Mouse (Mus musculus): ENCODE results near the gene Nrros.

GRCm38 (mm10) chr16:32200256-32201003 lies 35.0 kb upstream of the Nrros start:
- TF ChIP-seq CTCF (IDR thresholded peaks at IDR 0.05; ENCODE audit: control insufficient read depth, insufficient read depth, low read length) (no peak), POLR2A (IDR thresholded peaks at IDR 0.05; ENCODE audit: borderline replicate concordance, control insufficient read depth, low read depth, low read length) (no peak)

All from bone marrow, adult 2 months (tissue).